Mouse (Mus musculus) erythroblast, embryonic 14.5 days (primary cell): Measurements from ENCODE around the gene Msi2.

Source experiments
- GATA1 ChIP-seq: IDR thresholded peaks from 2 replicates; pipeline ENCODE4 v1.6.1; 2012; ENCODE audit warnings: low read length, inconsistent platforms, mixed read lengths
- TAL1 ChIP-seq: IDR thresholded peaks from 3 replicates; pipeline ENCODE4 v1.6.1; 2012; ENCODE audit warnings: low read length, inconsistent platforms, mixed read lengths

GRCm38 (mm10) chr11:88332309-88332934, 385.9 kb downstream of the Msi2 start:
- TF ChIP-seq TAL1 (no peak), GATA1 (no peak)
